Mouse (Mus musculus): ENCODE results near the gene Ugt2b34. TPM values are rescaled to one million over a fixed set of nuclear protein-coding genes. Genes with fewer than 3 reads are reported as not detected.
"Not testable (repeated sequence)": the region's sequence is repeated elsewhere in the genome, so short reads cannot be mapped to it uniquely, and the experiment has no call there.

Ugt2b34 gene
- total and polyA plus RNA-seq, 2 experiments from 2014 or later: 0.23 TPM; not detected in 1

DNA sequence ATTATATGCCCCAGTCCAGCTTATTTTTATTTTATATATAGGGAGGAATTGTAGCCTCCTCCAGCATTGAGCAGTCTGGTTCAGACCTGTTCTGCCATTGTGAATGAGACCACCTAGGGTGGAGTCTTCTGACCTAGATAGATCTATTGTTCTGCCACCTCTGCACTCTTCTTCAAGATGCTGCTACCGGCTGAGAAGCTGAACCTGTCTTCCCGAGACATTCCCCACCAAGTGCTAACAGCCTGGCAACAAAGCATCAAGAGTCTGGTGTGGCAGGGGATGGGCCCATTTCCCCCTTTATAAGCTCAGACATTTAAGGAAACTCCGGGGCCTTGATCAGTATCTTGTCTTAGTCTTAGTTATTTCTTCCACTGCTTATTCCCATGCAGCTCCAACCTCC is 48.4 kb downstream of the Ugt2b34 start:
- no peaks in the 10 kb centered on the region for H3K4me1 ChIP-seq (ENCODE audit: control insufficient read depth, insufficient read depth)
- H3K36me3 ChIP-seq (replicated peaks; ENCODE audit: control insufficient read depth, insufficient read depth, low read length): no peaks in the 10 kb centered on the region
- H3K4me2 ChIP-seq (ENCODE audit: low read depth, low read length): no peak overlapping the region
- no peaks in the 10 kb centered on the region for H3K27me3 ChIP-seq (ENCODE audit: control insufficient read depth, insufficient read depth, low read length)
- ATAC-seq (ENCODE audit: insufficient read depth, low read depth) (no peak), DNase-seq (ENCODE audit: low spot score) (no peak)
- no peaks in the 10 kb centered on the region for H3K9me3 ChIP-seq (replicated peaks; ENCODE audit: control insufficient read depth, low read length)
- no peak for TF ChIP-seq CTCF (IDR thresholded peaks at IDR 0.05; ENCODE audit: low read depth)
- H3K4me3 ChIP-seq (ENCODE audit: low read depth, low read length): no peak overlapping the region
- H3K27ac ChIP-seq (ENCODE audit: low read depth): no peak overlapping the region
- WGBS: 66% methylated on average over 3 of the region's 3 CpGs
- H3K9ac ChIP-seq (replicated peaks; ENCODE audit: low read depth, low read length): no peak overlapping the region

DNA sequence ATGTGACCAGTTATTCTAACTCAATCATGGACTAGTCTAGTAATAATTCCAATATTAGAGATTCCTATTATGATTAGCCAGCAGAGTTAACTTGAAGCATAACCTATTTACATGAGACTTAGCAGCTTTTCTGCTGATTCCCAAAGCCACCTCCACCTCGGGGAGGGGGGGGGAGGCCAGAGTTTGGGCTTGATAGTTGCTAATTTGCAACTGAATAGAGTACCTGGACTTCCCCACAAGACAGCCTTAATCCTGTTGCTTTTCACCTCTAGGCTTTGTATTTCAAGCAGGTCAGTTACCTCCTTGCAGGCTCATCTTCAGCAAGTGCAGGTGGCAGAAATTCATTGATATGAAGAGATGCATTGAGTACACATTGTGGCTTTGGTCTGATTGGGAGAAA is 49.1 kb downstream of the Ugt2b34 start:
- H3K9ac ChIP-seq (replicated peaks; ENCODE audit: low read depth, low read length): no peak overlapping the region
- H3K36me3 ChIP-seq (replicated peaks; ENCODE audit: control insufficient read depth, insufficient read depth, low read length): no peaks in the 10 kb centered on the region
- no peak for ATAC-seq (ENCODE audit: insufficient read depth, low read depth)
- H3K4me1 ChIP-seq (ENCODE audit: control insufficient read depth, insufficient read depth): no peaks in the 10 kb centered on the region
- H3K4me3 ChIP-seq (ENCODE audit: low read depth, low read length): no peak overlapping the region
- no peaks in the 10 kb centered on the region for H3K9me3 ChIP-seq (replicated peaks; ENCODE audit: control insufficient read depth, low read length)
- H3K4me2 ChIP-seq (ENCODE audit: low read depth, low read length): no peak overlapping the region
- no peak overlapping the region for H3K27ac ChIP-seq (ENCODE audit: low read depth)
- 41% methylated on average over 1 of the region's 1 CpGs for WGBS
- no peak for TF ChIP-seq EP300 (IDR thresholded peaks at IDR 0.05; ENCODE audit: low read depth)
- TF ChIP-seq CTCF (IDR thresholded peaks at IDR 0.05; ENCODE audit: low read depth): no peak
- no peak for DNase-seq (ENCODE audit: low spot score)
- no peaks in the 10 kb centered on the region for H3K27me3 ChIP-seq (ENCODE audit: control insufficient read depth, insufficient read depth, low read length)

DNA sequence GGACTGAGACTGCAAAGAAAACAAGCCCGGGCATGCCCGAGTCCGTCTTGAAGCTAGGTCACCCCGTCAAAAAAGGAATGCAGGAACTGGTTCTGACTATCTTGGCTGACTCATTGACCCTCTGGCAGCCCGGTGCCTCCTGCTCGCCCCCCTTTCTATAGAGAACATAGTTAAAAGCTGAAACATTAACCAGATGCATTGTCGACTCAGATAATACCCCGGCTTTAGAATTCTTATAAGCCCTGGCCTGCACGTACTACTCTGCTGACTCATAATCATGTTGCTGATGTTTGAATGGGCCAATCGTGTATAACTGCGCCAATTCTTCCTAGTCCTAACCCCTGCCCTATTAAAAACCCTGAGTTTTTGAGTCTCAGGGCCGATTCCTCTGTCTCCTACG is 50.2 kb downstream of the Ugt2b34 start:
- WGBS: 14% methylated on average over 13 of the region's 13 CpGs
- not testable (repeated sequence) for H3K4me3 ChIP-seq (ENCODE audit: low read depth, low read length); H3K4me1 ChIP-seq (ENCODE audit: control insufficient read depth, insufficient read depth); H3K9me3 ChIP-seq (replicated peaks; ENCODE audit: control insufficient read depth, low read length); H3K9ac ChIP-seq (replicated peaks; ENCODE audit: low read depth, low read length); H3K27me3 ChIP-seq (ENCODE audit: control insufficient read depth, insufficient read depth, low read length); H3K36me3 ChIP-seq (replicated peaks; ENCODE audit: control insufficient read depth, insufficient read depth, low read length)
- H3K27ac ChIP-seq (ENCODE audit: low read depth): peak overlapping the region; percentile 73
- 0 out of 2 replicates have a peak, but pooled peaks have one; percentile 23 for TF ChIP-seq EP300 (IDR thresholded peaks at IDR 0.05; ENCODE audit: low read depth)
- ATAC-seq (ENCODE audit: insufficient read depth, low read depth) (peak; percentile 64), DNase-seq (ENCODE audit: low spot score) (peak; percentile 27)
- peak overlapping the region; percentile 34; the same call in 1 of the 2 replicates for H3K4me2 ChIP-seq (ENCODE audit: low read depth, low read length)

DNA sequence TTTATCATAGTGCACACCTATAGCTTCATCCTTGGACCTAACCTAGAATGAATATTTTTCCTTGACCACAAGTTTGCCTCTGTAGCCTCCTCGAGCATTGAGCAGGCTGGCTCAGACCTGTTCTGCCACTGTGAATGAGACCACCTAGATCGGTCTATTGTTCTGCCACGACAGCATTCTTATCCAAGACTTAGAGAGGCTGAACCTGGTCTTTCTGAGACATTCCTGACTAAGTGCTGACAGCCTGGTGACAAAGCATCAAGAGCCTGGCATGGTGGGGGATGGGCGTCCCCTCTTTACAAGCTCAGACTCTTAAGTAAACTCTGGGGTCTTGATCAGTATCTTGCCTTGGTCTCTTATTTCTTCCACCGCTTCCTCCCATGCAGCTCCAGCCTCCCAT is 55.1 kb downstream of the Ugt2b34 start:
- Histone ChIP-seq H3K4me2 (ENCODE audit: low read depth, low read length) (no peak overlapping the region), H3K4me3 (ENCODE audit: low read depth, low read length) (no peak overlapping the region), H3K27ac (ENCODE audit: low read depth) (no peak overlapping the region), H3K9ac (replicated peaks; ENCODE audit: low read depth, low read length) (no peak overlapping the region), H3K9me3 (replicated peaks; ENCODE audit: control insufficient read depth, low read length) (no peaks in the 10 kb centered on the region), H3K27me3 (ENCODE audit: control insufficient read depth, insufficient read depth, low read length) (no peaks in the 10 kb centered on the region), H3K36me3 (replicated peaks; ENCODE audit: control insufficient read depth, insufficient read depth, low read length) (no peaks in the 10 kb centered on the region), H3K4me1 (ENCODE audit: control insufficient read depth, insufficient read depth) (no peaks in the 10 kb centered on the region)
- TF ChIP-seq EP300 (IDR thresholded peaks at IDR 0.05; ENCODE audit: low read depth) (no peak), CTCF (IDR thresholded peaks at IDR 0.05; ENCODE audit: low read depth) (no peak)
- DNase-seq (ENCODE audit: low spot score) (no peak), ATAC-seq (ENCODE audit: insufficient read depth, low read depth) (no peak)
- 27% methylated on average over 5 of the region's 5 CpGs for WGBS

DNA sequence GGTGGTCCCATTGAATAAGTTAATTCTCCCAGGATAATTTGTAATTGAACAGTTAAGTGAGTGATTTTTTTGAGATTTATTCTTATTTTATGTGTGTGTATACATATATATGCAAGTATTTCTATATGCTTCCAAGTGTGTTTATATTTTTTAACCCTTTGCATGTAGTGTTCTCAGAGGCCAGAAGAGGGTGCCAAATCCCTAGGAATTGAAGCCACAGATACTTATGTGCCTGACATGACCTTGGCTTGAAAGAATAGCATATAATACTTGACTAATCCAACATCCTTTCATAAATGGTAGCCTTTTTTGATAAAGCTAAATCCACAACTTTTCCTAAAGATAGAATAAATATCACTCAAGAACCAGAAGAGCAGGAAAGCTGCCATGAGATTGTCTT is 56.6 kb downstream of the Ugt2b34 start:
- no peak overlapping the region for H3K9ac ChIP-seq (replicated peaks; ENCODE audit: low read depth, low read length)
- H3K9me3 ChIP-seq (replicated peaks; ENCODE audit: control insufficient read depth, low read length): no peaks in the 10 kb centered on the region
- no peak for ATAC-seq (ENCODE audit: insufficient read depth, low read depth)
- H3K4me1 ChIP-seq (ENCODE audit: control insufficient read depth, insufficient read depth): no peaks in the 10 kb centered on the region
- no peak overlapping the region for H3K4me2 ChIP-seq (ENCODE audit: low read depth, low read length)
- no peak for TF ChIP-seq EP300 (IDR thresholded peaks at IDR 0.05; ENCODE audit: low read depth)
- TF ChIP-seq CTCF (IDR thresholded peaks at IDR 0.05; ENCODE audit: low read depth): peak; percentile 70
- H3K4me3 ChIP-seq (ENCODE audit: low read depth, low read length): no peak overlapping the region
- peak; percentile 27 for DNase-seq (ENCODE audit: low spot score)
- H3K36me3 ChIP-seq (replicated peaks; ENCODE audit: control insufficient read depth, insufficient read depth, low read length): no peaks in the 10 kb centered on the region
- H3K27ac ChIP-seq (ENCODE audit: low read depth): no peak overlapping the region
- H3K27me3 ChIP-seq (ENCODE audit: control insufficient read depth, insufficient read depth, low read length): no peaks in the 10 kb centered on the region

DNA sequence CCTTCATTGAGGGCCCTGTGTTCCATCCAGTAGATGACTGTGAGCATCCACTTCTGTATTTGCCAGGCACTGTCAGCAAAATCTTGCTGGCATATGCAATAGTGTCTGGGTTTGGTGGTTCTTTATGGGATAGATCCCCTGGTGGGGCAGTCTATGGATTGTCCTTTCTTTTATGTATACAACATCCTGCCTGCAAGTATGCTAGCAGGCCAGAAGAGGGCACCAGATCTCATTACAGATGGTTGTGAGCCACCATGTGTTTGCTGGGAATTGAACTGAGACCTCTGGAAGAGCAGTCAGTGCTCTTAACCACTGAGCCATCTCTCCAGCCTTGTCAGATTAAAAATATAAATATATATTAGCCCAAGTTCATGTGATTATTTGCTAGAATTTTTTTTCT is 65.5 kb downstream of the Ugt2b34 start:
- H3K9me3 ChIP-seq (replicated peaks; ENCODE audit: control insufficient read depth, low read length); H3K36me3 ChIP-seq (replicated peaks; ENCODE audit: control insufficient read depth, insufficient read depth, low read length); H3K27ac ChIP-seq (ENCODE audit: low read depth); H3K27me3 ChIP-seq (ENCODE audit: control insufficient read depth, insufficient read depth, low read length); H3K4me3 ChIP-seq (ENCODE audit: low read depth, low read length); DNase-seq (ENCODE audit: low spot score); H3K4me1 ChIP-seq (ENCODE audit: control insufficient read depth, insufficient read depth); H3K4me2 ChIP-seq (ENCODE audit: low read depth, low read length); ATAC-seq (ENCODE audit: insufficient read depth, low read depth); H3K9ac ChIP-seq (replicated peaks; ENCODE audit: low read depth, low read length): not testable (repeated sequence)
- TF ChIP-seq CTCF (IDR thresholded peaks at IDR 0.05; ENCODE audit: low read depth): 0 out of 2 replicates have a peak, but pooled peaks have one; percentile 7

All from heart, postnatal 0 days (tissue).